Mouse (Mus musculus) gastrocnemius, postnatal 25 days (tissue): ENCODE data around the gene Fxyd7. TPM values are rescaled to one million over a fixed set of nuclear protein-coding genes. Genes with fewer than 3 reads are reported as not detected.

Experiments used
- DNase-seq: peaks from one replicate; pipeline ENCODE4 v3.0.0; 2022
- long read RNA-seq, 2 experiments: library from polyadenylated mRNA; stranded (forward); transcript quantifications; one replicate each; pipeline ENCODE4 v2.0.0; 2021
- total RNA-seq, 2 experiments: library from RNA; stranded (reverse); gene quantifications; 1 replicate in 1 of 2; 2 replicates in 1 of 2; pipeline ENCODE4 v1.2.3; 2021

The Fxyd7 gene
- total RNA-seq, result 1 to 10 TPM; 1.9 to 2.1 TPM
- long read RNA-seq, experiment 1, partial matches to known transcripts, result 0 of 19 reads
- long read RNA-seq, experiment 1, other reads (novel, unspliced or antisense), result 19 of 19 reads
- long read RNA-seq, experiment 2, partial matches to known transcripts, result 8 of 57 reads
- long read RNA-seq, experiment 2, other reads (novel, unspliced or antisense), result 49 of 57 reads

- DNase-seq, result no peak
These were observed at the start of gene Fxyd7 for GRCm38 (mm10) chr7:31051321-31052021. TSS of gene Fxyd7 (minus strand) at chr7:31051467.

GRCm38 (mm10) chr7:31100786-31101185 lies 49.5 kb upstream of the Fxyd7 start:
- no peak for DNase-seq

- DNase-seq, result no peak
These were observed 48.3 kb upstream of the Fxyd7 start for GRCm38 (mm10) chr7:31099612-31099982.

GRCm38 (mm10) chr7:31098697-31099611 lies 47.7 kb upstream of the Fxyd7 start:
- DNase-seq, result no peak

GRCm38 (mm10) chr7:31097583-31098248 lies 46.4 kb upstream of the Fxyd7 start:
- DNase-seq, result peak; percentile 87

GRCm38 (mm10) chr7:31096892-31097564 lies 45.8 kb upstream of the Fxyd7 start:
- DNase-seq, result no peak

GRCm38 (mm10) chr7:31094774-31095501 lies 43.7 kb upstream of the Fxyd7 start:
- DNase-seq, result no peak

- DNase-seq, result no peak
These were observed 38.5 kb upstream of the Fxyd7 start for GRCm38 (mm10) chr7:31089721-31090120.

- no peak for DNase-seq
These were observed 36.9 kb upstream of the Fxyd7 start for GRCm38 (mm10) chr7:31088206-31088605.

GRCm38 (mm10) chr7:31087262-31087661 lies 36.0 kb upstream of the Fxyd7 start:
- no peak for DNase-seq

- no peak for DNase-seq
These were observed 35.0 kb upstream of the Fxyd7 start for GRCm38 (mm10) chr7:31086175-31086755.

GRCm38 (mm10) chr7:31085171-31085570 lies 33.9 kb upstream of the Fxyd7 start:
- DNase-seq, result peak; percentile 76

GRCm38 (mm10) chr7:31084140-31084539 lies 32.9 kb upstream of the Fxyd7 start:
- no peak for DNase-seq

GRCm38 (mm10) chr7:31082831-31083588 lies 31.7 kb upstream of the Fxyd7 start:
- DNase-seq, result peak; percentile 93

- no peak for DNase-seq
These were observed 30.8 kb upstream of the Fxyd7 start for GRCm38 (mm10) chr7:31082106-31082505.

GRCm38 (mm10) chr7:31081106-31081505 lies 29.8 kb upstream of the Fxyd7 start:
- no peak for DNase-seq

- no peak for DNase-seq
These were observed 29.3 kb upstream of the Fxyd7 start for GRCm38 (mm10) chr7:31080611-31081010.

- no peak for DNase-seq
These were observed 28.4 kb upstream of the Fxyd7 start for GRCm38 (mm10) chr7:31079670-31080069.

- no peak for DNase-seq
These were observed 26.7 kb upstream of the Fxyd7 start for GRCm38 (mm10) chr7:31077885-31078445.

- no peak for DNase-seq
These were observed 26.2 kb upstream of the Fxyd7 start for GRCm38 (mm10) chr7:31077470-31077869.
